Mouse (Mus musculus): ENCODE data around the gene Rarres2.

Gene Rarres2

GRCm38 (mm10) chr6:48572572-48573061 lies at the start of gene Rarres2:
Gene Rarres2 (minus strand): TSS chr6:48572789.
- DNase-seq (ENCODE audit: low read depth, low spot score), result no peak

- peak; percentile 73 for DNase-seq (ENCODE audit: low read depth, low spot score)
These were observed 47.4 kb upstream of the Rarres2 start for GRCm38 (mm10) chr6:48620031-48620430.

- no peak for DNase-seq (ENCODE audit: low read depth, low spot score)
These were observed 42.2 kb upstream of the Rarres2 start for GRCm38 (mm10) chr6:48614756-48615155.

- DNase-seq (ENCODE audit: low read depth, low spot score), result no peak
These were observed 40.9 kb upstream of the Rarres2 start for GRCm38 (mm10) chr6:48613464-48613863.

- DNase-seq (ENCODE audit: low read depth, low spot score), result no peak
These were observed 38.1 kb upstream of the Rarres2 start for GRCm38 (mm10) chr6:48610657-48611056.

- no peak for DNase-seq (ENCODE audit: low read depth, low spot score)
These were observed 36.9 kb upstream of the Rarres2 start for GRCm38 (mm10) chr6:48609512-48609911.

GRCm38 (mm10) chr6:48608124-48608523 lies 35.5 kb upstream of the Rarres2 start:
- no peak for DNase-seq (ENCODE audit: low read depth, low spot score)

GRCm38 (mm10) chr6:48602080-48602741 lies 29.6 kb upstream of the Rarres2 start:
- DNase-seq (ENCODE audit: low read depth, low spot score), result peak; percentile 44

- DNase-seq (ENCODE audit: low read depth, low spot score), result peak; percentile 92
These were observed 28.9 kb upstream of the Rarres2 start, which contains the start of gene Zfp775 for GRCm38 (mm10) chr6:48601271-48602079. Gene Zfp775 (plus strand): TSS chr6:48602063.

GRCm38 (mm10) chr6:48600594-48600993 lies 28.0 kb upstream of the Rarres2 start:
- DNase-seq (ENCODE audit: low read depth, low spot score), result no peak

GRCm38 (mm10) chr6:48597233-48597625 lies 24.6 kb upstream of the Rarres2 start:
- DNase-seq (ENCODE audit: low read depth, low spot score), result peak; percentile 66

- peak; percentile 55 for DNase-seq (ENCODE audit: low read depth, low spot score)
These were observed 24.1 kb upstream of the Rarres2 start for GRCm38 (mm10) chr6:48596545-48597232.

GRCm38 (mm10) chr6:48595278-48595677 lies 22.7 kb upstream of the Rarres2 start:
- no peak for DNase-seq (ENCODE audit: low read depth, low spot score)

GRCm38 (mm10) chr6:48594043-48594738 lies 21.6 kb upstream of the Rarres2 start:
- DNase-seq (ENCODE audit: low read depth, low spot score), result peak; percentile 62

GRCm38 (mm10) chr6:48593158-48594042 lies 20.8 kb upstream of the Rarres2 start, which contains the start of the genes Repin1 and Gm44965:
Gene Repin1 (plus strand): TSS chr6:48593883.
Gene Gm44965 (plus strand): TSS chr6:48593941.
- DNase-seq (ENCODE audit: low read depth, low spot score), result peak; percentile 87

GRCm38 (mm10) chr6:48591871-48592270 lies 19.3 kb upstream of the Rarres2 start:
- no peak for DNase-seq (ENCODE audit: low read depth, low spot score)

- no peak for DNase-seq (ENCODE audit: low read depth, low spot score)
These were observed 18.7 kb upstream of the Rarres2 start for GRCm38 (mm10) chr6:48591221-48591845.

- DNase-seq (ENCODE audit: low read depth, low spot score), result no peak
These were observed 16.7 kb upstream of the Rarres2 start, which contains the start of gene Gm45021 for GRCm38 (mm10) chr6:48589194-48589750. Gene Gm45021 (plus strand): TSS chr6:48589610.

GRCm38 (mm10) chr6:48582037-48582436 lies 9.4 kb upstream of the Rarres2 start:
- peak; percentile 56 for DNase-seq (ENCODE audit: low read depth, low spot score)
